Mouse (Mus musculus): Measurements from ENCODE around the gene Pbx3. TPM values are rescaled to one million over a fixed set of nuclear protein-coding genes. Genes with fewer than 3 reads are reported as not detected.

Pbx3 gene
- polyA plus RNA-seq, 1 experiment from 2014 or later: 21.3 TPM

DNA sequence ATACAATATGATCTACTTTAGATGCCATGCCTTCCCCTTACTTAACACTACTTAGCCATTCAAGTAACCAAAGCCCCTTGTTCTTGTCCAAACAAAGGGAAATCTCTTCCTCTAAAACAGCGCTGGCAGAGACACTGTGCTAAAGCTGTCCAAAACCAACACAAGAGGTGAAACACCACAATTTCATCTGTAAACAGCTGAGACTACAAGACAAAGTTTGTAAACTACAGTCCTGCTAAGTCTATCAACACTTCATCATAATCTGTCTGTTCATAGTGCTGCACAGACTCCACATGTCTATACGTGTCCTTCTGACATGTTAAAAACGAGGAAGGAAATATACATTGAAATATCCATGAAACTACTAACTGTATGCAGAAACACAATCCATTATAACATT is 151.5 kb downstream of the Pbx3 start:
- DNase-seq (ENCODE audit: low spot score) (no peak), ATAC-seq (replicated peaks; ENCODE audit: low FRiP score, low read depth) (no peak)
- H3K9me3 ChIP-seq (replicated peaks; ENCODE audit: low read length): no peaks in the 10 kb centered on the region
- H3K4me3 ChIP-seq (replicated peaks; ENCODE audit: low read depth, low read length): no peak overlapping the region
- no peak overlapping the region for H3K4me2 ChIP-seq (ENCODE audit: low read length)
- no peaks in the 10 kb centered on the region for H3K27me3 ChIP-seq (ENCODE audit: insufficient read depth, low read length)
- no peak for TF ChIP-seq CTCF (IDR thresholded peaks at IDR 0.05; ENCODE audit: low read depth)
- H3K9ac ChIP-seq (ENCODE audit: low read depth, low read length): no peak overlapping the region
- H3K4me1 ChIP-seq (replicated peaks; ENCODE audit: insufficient read depth, low read length): no peaks in the 10 kb centered on the region
- 89% methylated on average over 3 of the region's 3 CpGs for WGBS
- H3K27ac ChIP-seq: no peak overlapping the region
- no peaks in the 10 kb centered on the region for H3K36me3 ChIP-seq (ENCODE audit: insufficient read depth, low read length)

- Histone ChIP-seq H3K27me3 (ENCODE audit: insufficient read depth, low read length) (no peaks in the 10 kb centered on the region), H3K4me2 (ENCODE audit: low read length) (no peak overlapping the region), H3K36me3 (ENCODE audit: insufficient read depth, low read length) (no peaks in the 10 kb centered on the region), H3K9ac (ENCODE audit: low read depth, low read length) (no peak overlapping the region), H3K4me3 (replicated peaks; ENCODE audit: low read depth, low read length) (no peak overlapping the region), H3K27ac (no peak overlapping the region), H3K4me1 (replicated peaks; ENCODE audit: insufficient read depth, low read length) (no peaks in the 10 kb centered on the region), H3K9me3 (replicated peaks; ENCODE audit: low read length) (no peaks in the 10 kb centered on the region)
- DNase-seq (ENCODE audit: low spot score) (no peak), ATAC-seq (replicated peaks; ENCODE audit: low FRiP score, low read depth) (no peak)
- TF ChIP-seq CTCF (IDR thresholded peaks at IDR 0.05; ENCODE audit: low read depth): no peak
- 94% methylated on average over 1 of the region's 1 CpGs for WGBS
These were observed 153.8 kb downstream of the Pbx3 start for GRCm38 (mm10) chr2:34219150-34219549.

DNA sequence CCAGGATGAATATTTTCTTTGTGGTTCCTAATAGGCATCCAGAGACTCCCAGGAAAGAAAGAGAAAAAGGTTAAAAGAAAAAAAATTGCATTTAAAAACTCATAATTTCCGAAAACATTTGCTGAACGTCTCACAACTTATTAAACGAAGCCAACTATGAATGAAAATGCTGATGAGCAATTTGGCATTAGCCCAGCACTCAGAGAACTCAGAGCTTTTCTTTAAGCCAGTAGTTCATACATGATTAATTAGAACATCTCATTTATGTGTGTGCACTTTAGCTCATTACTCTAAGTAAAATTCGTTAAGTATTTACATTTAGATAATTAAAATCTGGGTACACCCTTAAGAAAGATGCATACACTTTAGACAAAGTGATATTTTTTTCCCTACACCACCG is 155.3 kb downstream of the Pbx3 start:
- no peak for TF ChIP-seq CTCF (IDR thresholded peaks at IDR 0.05; ENCODE audit: low read depth)
- ATAC-seq (replicated peaks; ENCODE audit: low FRiP score, low read depth) (no peak), DNase-seq (ENCODE audit: low spot score) (no peak)
- Histone ChIP-seq H3K4me2 (ENCODE audit: low read length) (no peak overlapping the region), H3K36me3 (ENCODE audit: insufficient read depth, low read length) (no peaks in the 10 kb centered on the region), H3K9me3 (replicated peaks; ENCODE audit: low read length) (no peaks in the 10 kb centered on the region), H3K27me3 (ENCODE audit: insufficient read depth, low read length) (no peaks in the 10 kb centered on the region), H3K4me3 (replicated peaks; ENCODE audit: low read depth, low read length) (no peak overlapping the region), H3K4me1 (replicated peaks; ENCODE audit: insufficient read depth, low read length) (no peaks in the 10 kb centered on the region), H3K9ac (ENCODE audit: low read depth, low read length) (no peak overlapping the region), H3K27ac (no peak overlapping the region)
- WGBS: 79% methylated on average over 5 of the region's 5 CpGs

DNA sequence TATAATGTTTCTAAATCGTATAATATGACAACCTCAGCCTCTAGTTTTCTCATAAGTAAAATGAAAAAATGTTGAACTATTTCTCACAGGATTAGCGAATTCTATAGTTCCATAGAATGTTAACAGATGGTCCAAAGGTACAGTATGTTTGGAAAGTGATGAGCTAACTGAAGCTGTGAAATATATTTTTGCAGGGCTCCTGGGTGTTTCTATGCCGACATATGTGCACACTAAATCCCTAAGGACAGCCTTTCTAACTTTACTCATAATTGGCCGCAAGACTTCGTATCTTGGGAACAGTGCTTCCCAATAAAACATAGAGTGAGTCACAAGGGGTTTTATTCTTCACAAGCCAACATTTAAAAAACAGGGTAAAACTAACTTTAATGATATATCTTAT is 157.4 kb downstream of the Pbx3 start:
- no peak for DNase-seq (ENCODE audit: low spot score)
- H3K9ac ChIP-seq (ENCODE audit: low read depth, low read length): no peak overlapping the region
- WGBS: 81% methylated on average over 5 of the region's 5 CpGs

GRCm38 (mm10) chr2:34212418-34212817 is 160.5 kb downstream of the Pbx3 start:
- WGBS: 90% methylated on average over 1 of the region's 1 CpGs
- H3K36me3 ChIP-seq (ENCODE audit: insufficient read depth, low read length): no peaks in the 10 kb centered on the region
- no peak overlapping the region for H3K27ac ChIP-seq
- H3K4me1 ChIP-seq (replicated peaks; ENCODE audit: insufficient read depth, low read length): no peaks in the 10 kb centered on the region
- H3K9ac ChIP-seq (ENCODE audit: low read depth, low read length): no peak overlapping the region
- H3K4me3 ChIP-seq (replicated peaks; ENCODE audit: low read depth, low read length): no peak overlapping the region
- H3K27me3 ChIP-seq (ENCODE audit: insufficient read depth, low read length): no peaks in the 10 kb centered on the region
- TF ChIP-seq CTCF (IDR thresholded peaks at IDR 0.05; ENCODE audit: low read depth): no peak
- no peak overlapping the region for H3K4me2 ChIP-seq (ENCODE audit: low read length)
- ATAC-seq (replicated peaks; ENCODE audit: low FRiP score, low read depth) (no peak), DNase-seq (ENCODE audit: low spot score) (no peak)
- no peaks in the 10 kb centered on the region for H3K9me3 ChIP-seq (replicated peaks; ENCODE audit: low read length)

More for the DNA sequence above, 157.4 kb downstream of the Pbx3 start:
- H3K4me1 ChIP-seq (replicated peaks; ENCODE audit: insufficient read depth, low read length): no peaks in the 10 kb centered on the region
- TF ChIP-seq CTCF (IDR thresholded peaks at IDR 0.05; ENCODE audit: low read depth): no peak
- H3K4me2 ChIP-seq (ENCODE audit: low read length): no peak overlapping the region
- ATAC-seq (replicated peaks; ENCODE audit: low FRiP score, low read depth): no peak
- H3K9me3 ChIP-seq (replicated peaks; ENCODE audit: low read length): no peaks in the 10 kb centered on the region
- no peaks in the 10 kb centered on the region for H3K27me3 ChIP-seq (ENCODE audit: insufficient read depth, low read length)
- no peaks in the 10 kb centered on the region for H3K36me3 ChIP-seq (ENCODE audit: insufficient read depth, low read length)
- H3K27ac ChIP-seq: no peak overlapping the region
- H3K4me3 ChIP-seq (replicated peaks; ENCODE audit: low read depth, low read length): no peak overlapping the region

- H3K4me2 ChIP-seq (ENCODE audit: low read length): no peak overlapping the region
- H3K27ac ChIP-seq: no peak overlapping the region
- no peak for TF ChIP-seq CTCF (IDR thresholded peaks at IDR 0.05; ENCODE audit: low read depth)
- H3K27me3 ChIP-seq (ENCODE audit: insufficient read depth, low read length): no peaks in the 10 kb centered on the region
- no peak overlapping the region for H3K4me3 ChIP-seq (replicated peaks; ENCODE audit: low read depth, low read length)
- WGBS: 95% methylated on average over 8 of the region's 8 CpGs
- DNase-seq (ENCODE audit: low spot score) (no peak), ATAC-seq (replicated peaks; ENCODE audit: low FRiP score, low read depth) (no peak)
- H3K4me1 ChIP-seq (replicated peaks; ENCODE audit: insufficient read depth, low read length): no peaks in the 10 kb centered on the region
- H3K9ac ChIP-seq (ENCODE audit: low read depth, low read length): no peak overlapping the region
- no peaks in the 10 kb centered on the region for H3K9me3 ChIP-seq (replicated peaks; ENCODE audit: low read length)
- peaks cover 6% of the 10 kb centered on the region for H3K36me3 ChIP-seq (ENCODE audit: insufficient read depth, low read length)
These were observed 168.1 kb downstream of the Pbx3 start for GRCm38 (mm10) chr2:34204797-34205196.

DNA sequence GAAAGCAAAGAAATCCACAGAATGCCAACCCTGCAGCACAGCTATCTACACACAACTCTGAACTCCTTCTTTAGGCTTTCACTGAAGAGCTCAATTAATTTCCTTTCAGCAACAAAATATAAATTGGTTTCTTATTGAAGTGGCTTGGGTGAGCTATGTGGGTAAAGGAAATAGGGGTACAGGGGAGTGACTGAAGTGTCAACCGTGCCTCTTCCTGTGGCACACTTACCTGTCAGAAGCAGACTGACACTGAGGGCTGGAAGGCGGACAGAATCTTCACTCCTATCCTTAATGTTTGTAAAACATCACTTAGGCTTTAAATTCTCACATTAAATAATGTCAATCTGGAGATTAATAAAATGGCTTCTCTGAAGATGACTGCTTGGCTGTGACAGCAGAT is 168.6 kb downstream of the Pbx3 start:
- Histone ChIP-seq H3K27ac (no peak overlapping the region), H3K4me2 (ENCODE audit: low read length) (no peak overlapping the region), H3K27me3 (ENCODE audit: insufficient read depth, low read length) (no peaks in the 10 kb centered on the region), H3K9me3 (replicated peaks; ENCODE audit: low read length) (no peaks in the 10 kb centered on the region), H3K4me1 (replicated peaks; ENCODE audit: insufficient read depth, low read length) (no peaks in the 10 kb centered on the region), H3K36me3 (ENCODE audit: insufficient read depth, low read length) (peaks cover 6% of the 10 kb centered on the region), H3K9ac (ENCODE audit: low read depth, low read length) (no peak overlapping the region), H3K4me3 (replicated peaks; ENCODE audit: low read depth, low read length) (no peak overlapping the region)
- DNase-seq (ENCODE audit: low spot score) (no peak), ATAC-seq (replicated peaks; ENCODE audit: low FRiP score, low read depth) (no peak)
- WGBS: 96% methylated on average over 2 of the region's 2 CpGs
- TF ChIP-seq CTCF (IDR thresholded peaks at IDR 0.05; ENCODE audit: low read depth): no peak
